Mouse (Mus musculus) spleen, adult 12 weeks (tissue): ENCODE data around the gene Adamts16.

Experiments used
- DNase-seq: peaks from one replicate; pipeline ENCODE4 v3.0.0; 2022; ENCODE audit warnings: low spot score

Adamts16 gene

DNA sequence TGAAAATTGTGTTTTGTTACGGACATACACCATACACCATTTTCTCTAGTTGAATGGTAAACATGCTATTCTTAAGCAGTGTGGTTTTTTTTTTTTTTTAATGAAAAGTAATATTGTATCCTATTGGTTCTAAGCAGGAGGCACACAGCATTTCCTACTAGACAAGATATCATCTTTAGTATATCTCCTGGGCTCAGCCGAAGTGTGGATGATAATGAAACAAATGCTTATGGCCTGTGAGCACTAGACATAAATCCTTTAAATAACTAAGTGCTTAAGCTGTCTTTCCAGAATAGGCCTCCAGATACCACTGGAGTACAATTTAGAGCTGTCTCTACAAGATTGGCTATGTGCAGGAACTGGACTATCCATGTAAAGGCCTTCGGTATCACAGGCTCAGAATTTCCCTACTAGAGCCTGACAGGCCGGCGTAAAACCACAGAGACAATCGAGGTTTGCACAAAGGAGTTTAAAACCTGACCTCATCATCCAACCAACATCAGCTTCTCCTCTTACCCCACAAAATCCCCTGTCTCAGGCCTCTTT is 8.9 kb downstream of the Adamts16 start:
- DNase-seq: no peak

- no peak for DNase-seq
Measured at GRCm38 (mm10) chr13:70831041-70831440, 10.6 kb downstream of the Adamts16 start.

GRCm38 (mm10) chr13:70827507-70827906 is 14.1 kb downstream of the Adamts16 start:
- no peak for DNase-seq

DNA sequence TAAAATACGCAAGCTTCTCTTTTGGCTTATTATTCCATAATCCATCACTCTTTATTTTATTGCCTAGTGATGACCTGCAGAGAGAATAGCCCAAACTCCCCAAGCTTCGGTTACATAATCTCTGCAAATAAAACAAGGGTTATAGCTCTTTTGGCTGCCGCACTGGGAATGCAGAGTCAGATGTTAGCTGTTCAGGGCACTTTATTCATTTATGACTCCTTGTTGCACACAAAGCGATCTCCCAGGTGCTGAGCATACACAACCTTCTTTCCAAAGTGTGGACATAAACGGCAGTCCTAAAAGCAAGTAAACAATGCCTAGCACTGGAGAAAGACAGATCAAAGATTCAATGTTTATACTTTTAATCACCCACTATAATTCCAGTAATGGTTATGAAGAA is 16.3 kb downstream of the Adamts16 start:
- DNase-seq: no peak

DNA sequence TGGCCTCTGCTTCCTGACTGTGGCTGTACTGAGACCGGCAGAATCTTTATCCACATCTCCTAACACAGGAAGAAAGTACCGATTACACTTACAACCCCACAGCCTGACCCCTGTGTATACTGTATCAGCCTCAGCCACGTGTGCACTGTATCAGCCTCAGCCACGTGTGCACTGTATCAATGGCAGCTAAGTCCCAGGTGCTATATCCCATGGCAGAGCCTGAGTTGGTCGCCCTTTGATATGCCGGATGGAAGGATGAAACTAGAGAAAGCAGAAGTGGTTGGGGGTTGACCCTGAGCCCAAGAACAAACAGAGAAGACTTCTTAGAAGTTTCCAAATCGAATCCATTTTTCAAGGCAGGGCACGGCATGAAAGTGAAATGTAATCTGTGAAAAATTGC is 17.9 kb downstream of the Adamts16 start:
- DNase-seq: no peak

DNA sequence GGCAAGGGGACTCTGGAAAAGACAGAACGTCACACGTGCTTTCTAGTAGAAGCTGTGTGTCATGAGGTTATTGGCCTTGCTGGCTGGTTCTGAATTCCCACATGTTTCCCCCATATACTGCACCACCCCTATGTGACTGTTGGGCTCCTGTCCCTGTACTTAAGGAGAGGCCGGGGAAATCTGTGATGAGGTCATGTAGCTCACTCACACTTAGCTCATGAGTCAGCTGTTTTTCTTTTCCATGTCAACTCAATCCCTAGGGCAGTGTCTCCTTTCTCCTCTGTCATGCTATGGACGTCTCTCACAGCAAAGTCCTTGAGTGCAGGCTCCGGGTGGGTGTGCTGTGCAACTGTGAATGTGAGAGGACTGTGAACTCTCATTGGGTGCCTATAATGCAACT is 22.6 kb downstream of the Adamts16 start:
- no peak for DNase-seq

- DNase-seq: no peak
Measured at GRCm38 (mm10) chr13:70814423-70814822, 27.2 kb downstream of the Adamts16 start.

DNA sequence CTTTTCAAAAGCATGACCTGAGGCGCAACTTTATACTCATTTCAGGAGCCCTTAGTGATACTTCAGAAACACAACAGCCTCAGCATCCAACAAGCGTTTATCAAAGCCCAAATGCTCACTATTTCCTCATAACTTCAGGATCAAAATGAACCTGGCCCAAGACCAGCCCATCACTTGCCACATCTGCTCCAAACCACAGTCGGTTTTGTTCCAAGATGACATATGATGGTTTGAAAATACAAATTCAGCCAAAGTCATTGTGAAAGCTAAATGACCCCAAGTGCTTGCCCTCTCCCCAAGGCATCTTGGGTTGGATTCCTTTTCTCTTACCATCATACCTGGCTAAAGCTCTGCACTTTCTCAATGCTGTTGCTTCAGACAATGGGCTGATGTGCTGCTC is 36.1 kb downstream of the Adamts16 start:
- no peak for DNase-seq

- no peak for DNase-seq
Measured at GRCm38 (mm10) chr13:70802849-70803248, 38.8 kb downstream of the Adamts16 start.

- no peak for DNase-seq
Measured at GRCm38 (mm10) chr13:70799322-70799721, 42.3 kb downstream of the Adamts16 start.

DNA sequence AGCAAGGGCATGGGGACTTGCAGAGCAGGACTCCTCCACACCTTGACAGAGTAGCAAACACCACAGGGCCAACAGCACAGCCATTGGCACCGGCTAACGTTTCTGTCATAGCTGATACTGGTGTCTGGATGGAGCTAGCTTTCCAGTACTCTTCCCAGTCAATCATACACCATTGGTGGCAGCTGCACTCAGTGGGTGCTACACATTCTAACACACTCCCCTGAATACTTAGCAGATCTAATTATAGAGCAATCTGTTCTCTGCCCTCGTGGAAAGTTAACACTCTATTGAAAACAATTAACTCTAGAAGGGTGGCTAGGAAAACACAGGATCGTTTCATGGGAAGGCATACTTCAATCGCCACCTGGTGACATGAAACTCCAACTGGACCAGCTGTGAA is 43.2 kb downstream of the Adamts16 start:
- no peak for DNase-seq

GRCm38 (mm10) chr13:70794074-70794572 is 47.5 kb downstream of the Adamts16 start:
- no peak for DNase-seq

DNA sequence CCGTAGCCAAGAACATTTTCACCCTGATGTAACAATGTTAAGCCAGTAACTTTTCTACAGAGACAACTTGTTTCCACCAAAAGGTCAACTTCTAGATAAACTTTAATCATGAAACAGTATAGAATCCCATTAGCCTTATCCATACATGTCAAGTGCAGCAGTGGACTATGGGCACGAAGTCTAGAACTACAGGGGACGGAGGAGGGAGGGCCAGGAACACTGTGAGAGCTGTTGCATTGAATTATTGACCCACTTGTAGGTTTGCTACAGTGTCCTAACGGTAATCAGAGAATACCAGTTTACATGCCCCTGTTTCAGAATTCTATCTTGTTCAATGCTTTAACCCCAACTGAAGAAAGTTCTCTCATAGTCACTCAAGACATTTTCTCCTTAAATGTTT is 48.0 kb downstream of the Adamts16 start:
- DNase-seq: no peak

- DNase-seq: no peak
Measured at GRCm38 (mm10) chr13:70792950-70793349, 48.7 kb downstream of the Adamts16 start.

DNA sequence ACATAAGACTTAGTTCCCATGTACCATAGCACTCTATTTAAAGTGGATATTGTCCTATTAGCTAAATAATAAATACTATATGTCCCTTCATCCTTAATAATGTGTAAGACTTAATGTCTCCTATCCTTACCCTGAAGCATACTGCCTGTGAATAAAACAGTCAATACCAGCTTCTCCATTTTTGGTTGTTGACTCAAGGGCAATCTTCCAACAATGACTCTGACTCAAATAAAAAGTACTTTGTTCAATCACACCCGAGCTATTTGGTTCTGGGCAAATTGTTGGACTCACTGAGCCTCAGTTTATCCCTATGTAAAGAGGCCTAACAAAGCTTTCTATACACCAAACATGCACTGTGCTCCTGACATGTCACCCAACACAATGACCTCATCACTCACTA is 51.8 kb downstream of the Adamts16 start:
- no peak for DNase-seq

DNA sequence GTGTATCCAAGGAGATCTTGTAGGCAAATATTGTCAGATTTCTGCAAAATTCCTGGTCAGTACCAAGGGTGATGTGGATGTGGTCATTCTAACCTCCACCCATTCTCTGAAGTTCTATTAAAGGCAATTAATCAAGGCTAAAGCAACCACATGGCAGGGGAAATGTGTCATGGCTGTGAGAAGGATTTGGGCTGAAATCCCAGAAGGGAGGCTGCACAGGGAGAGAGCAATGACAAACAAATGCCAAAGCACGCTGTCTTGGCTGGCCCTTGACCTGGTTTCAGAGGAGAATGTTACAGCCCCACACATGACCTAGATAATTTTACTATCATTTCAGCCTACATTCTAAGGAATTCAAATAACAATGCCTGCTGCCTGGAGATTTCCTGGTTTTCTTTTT is 52.6 kb downstream of the Adamts16 start:
- no peak for DNase-seq

DNA sequence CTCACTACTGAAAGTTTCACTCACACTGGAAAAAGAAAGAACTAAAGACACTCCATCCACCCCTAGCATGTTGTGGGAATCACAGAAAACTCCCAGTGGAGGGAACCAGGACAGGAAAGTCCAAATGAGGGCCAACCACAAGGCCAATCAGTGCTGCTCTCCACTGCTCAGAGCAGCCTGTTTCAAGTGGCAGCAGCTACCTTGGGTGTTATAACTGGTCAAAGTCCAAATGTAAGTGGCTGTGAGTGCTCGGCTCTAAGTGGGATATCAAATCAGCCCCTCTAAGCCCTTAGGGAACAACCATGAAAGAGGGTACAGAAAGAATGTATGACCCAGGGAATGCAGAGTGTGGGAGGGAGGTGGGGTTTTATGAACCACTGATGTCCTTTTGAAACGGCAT is 56.5 kb downstream of the Adamts16 start:
- no peak for DNase-seq

DNA sequence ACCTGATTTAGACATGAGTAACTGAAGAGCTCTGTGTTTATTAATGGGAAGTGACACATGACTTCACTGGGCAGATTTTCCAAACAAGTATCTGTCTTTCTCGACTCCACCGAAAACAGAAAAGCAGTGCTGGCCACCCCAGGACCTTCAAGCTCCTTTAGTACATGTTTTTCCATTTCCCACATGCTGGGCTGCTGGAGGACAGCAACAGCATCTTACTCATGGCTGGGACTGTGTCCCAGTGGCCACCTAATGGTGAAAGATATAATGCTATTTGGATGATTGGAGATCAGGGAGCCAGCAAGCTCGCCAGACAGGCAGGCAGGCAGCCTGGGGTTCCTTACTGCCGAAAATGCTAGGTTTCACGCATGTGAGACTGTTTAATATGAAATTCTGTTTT is 57.5 kb downstream of the Adamts16 start:
- no peak for DNase-seq

DNA sequence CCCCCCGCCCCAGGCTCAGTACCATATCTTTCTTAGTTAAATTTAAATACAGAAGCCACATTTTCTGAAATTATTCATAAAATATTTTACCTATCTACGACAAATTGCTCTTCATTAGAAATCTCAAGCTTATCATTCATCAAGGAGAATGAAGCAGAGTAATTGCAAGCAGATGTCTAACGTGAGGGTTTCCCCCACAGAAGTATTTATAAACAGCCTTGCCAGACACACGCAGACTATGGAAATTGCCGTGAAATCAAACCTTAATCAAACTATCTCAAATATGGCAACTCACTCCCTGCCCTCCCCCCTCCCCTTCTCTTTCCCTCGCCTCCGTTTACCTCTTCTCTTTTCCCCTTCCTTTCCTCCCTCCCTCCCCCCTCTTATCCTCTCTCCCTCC is 61.8 kb downstream of the Adamts16 start:
- DNase-seq: no peak

GRCm38 (mm10) chr13:70778872-70779554 is 62.6 kb downstream of the Adamts16 start:
- no peak for DNase-seq

DNA sequence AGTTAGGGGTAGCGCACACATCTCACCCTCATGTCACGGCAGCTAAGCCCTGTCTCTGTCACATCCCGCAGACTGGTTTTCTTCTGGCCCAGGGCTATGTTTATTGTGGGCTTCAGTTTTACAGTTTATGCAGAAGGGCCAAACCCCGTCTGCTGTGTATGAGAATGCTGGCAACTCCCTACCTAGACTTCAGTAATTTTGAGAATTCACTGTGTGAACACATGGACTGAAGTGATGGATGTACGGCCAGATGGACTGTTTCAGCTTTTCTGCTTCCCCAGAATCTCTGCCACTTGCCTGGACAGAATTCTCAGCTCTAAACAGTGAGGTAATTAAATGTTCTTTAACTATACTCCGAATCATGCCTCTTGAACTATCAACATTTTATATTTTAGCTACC is 70.5 kb downstream of the Adamts16 start:
- no peak for DNase-seq

DNA sequence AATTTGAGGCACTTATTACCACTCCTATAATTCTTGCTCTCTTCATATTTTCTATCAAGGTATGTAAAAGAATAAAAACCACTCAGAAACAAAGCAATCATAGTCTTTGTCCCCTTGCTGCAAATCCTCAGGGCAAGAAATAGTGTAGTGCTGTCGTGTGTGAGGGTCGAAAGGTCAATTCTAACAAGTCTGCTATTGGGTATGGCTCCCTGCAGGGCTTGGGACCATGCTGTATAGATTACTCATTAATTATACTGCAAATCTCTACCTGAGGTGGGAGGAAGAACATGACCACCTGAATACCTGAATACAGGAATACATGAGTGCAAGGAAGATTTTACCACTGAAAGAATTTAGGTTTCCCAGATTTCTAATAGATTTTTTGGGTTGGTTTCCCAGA is 72.5 kb downstream of the Adamts16 start:
- DNase-seq: no peak

- DNase-seq: no peak
Measured at GRCm38 (mm10) chr13:70767462-70767861, 74.1 kb downstream of the Adamts16 start.

GRCm38 (mm10) chr13:70764682-70765081 is 76.9 kb downstream of the Adamts16 start:
- no peak for DNase-seq
